Mouse (Mus musculus): ENCODE results near the gene Acap1. TPM values are rescaled to one million over a fixed set of nuclear protein-coding genes. Genes with fewer than 3 reads are reported as not detected.

Gene Acap1
- 100 to 1,000 TPM; 462 TPM for total RNA-seq (2023)

GRCm38 (mm10) chr11:69895291-69895690 is at the start of gene Acap1:
Gene Acap1 (minus strand): TSS chr11:69895539.

GRCm38 (mm10) chr11:69935137-69935879 is 40.0 kb upstream of the Acap1 start, which contains the start of gene Ybx2:
Gene Ybx2 (plus strand): TSS chr11:69935796.

GRCm38 (mm10) chr11:69921114-69922011 is 26.0 kb upstream of the Acap1 start, which contains the start of gene Eif5a:
Gene Eif5a (minus strand): TSS chr11:69921958.

GRCm38 (mm10) chr11:69913554-69914371 is 18.4 kb upstream of the Acap1 start, which contains the start of gene Gps2:
Gene Gps2 (plus strand): TSS chr11:69913888.

GRCm38 (mm10) chr11:69900471-69901405 is 5.4 kb upstream of the Acap1 start, which contains the start of the genes 2810408A11Rik and Neurl4:
Gene 2810408A11Rik (minus strand): TSS chr11:69900987.
Gene Neurl4 (plus strand): TSS chr11:69901072.

GRCm38 (mm10) chr11:69880853-69881603 is 14.3 kb downstream of the Acap1 start, which contains the start of gene Kctd11:
Gene Kctd11 (minus strand): TSS chr11:69881406.

GRCm38 (mm10) chr11:69877878-69878277 is 17.5 kb downstream of the Acap1 start, which contains the start of gene Tmem95:
Gene Tmem95 (minus strand): TSS chr11:69878018.

GRCm38 (mm10) chr11:69858113-69858998 is 37.0 kb downstream of the Acap1 start, which contains the start of gene Tnk1:
Gene Tnk1 (minus strand): TSS chr11:69858730.

GRCm38 (mm10) chr11:69846198-69846680 is 49.1 kb downstream of the Acap1 start, which contains the start of gene Plscr3:
Gene Plscr3 (plus strand): TSS chr11:69846376.

GRCm38 (mm10) chr11:69837952-69838713 is 57.2 kb downstream of the Acap1 start, which contains the start of gene Tmem256:
Gene Tmem256 (plus strand): TSS chr11:69838514.

GRCm38 (mm10) chr11:69837604-69837951 is 57.8 kb downstream of the Acap1 start, which contains the start of gene Nlgn2:
Gene Nlgn2 (minus strand): TSS chr11:69837784.

Other genes with a start within 250 kb of the Acap1 start
- gene Sox15, start 240.2 kb downstream of the Acap1 start, total RNA-seq (2023) = under 1 TPM; 0.71 to 0.90 TPM
- 10 to 100 TPM; 69.8 to 73.0 TPM for gene Mpdu1, start 232.9 kb downstream of the Acap1 start, total RNA-seq (2023)
- gene Cd68, start 229.4 kb downstream of the Acap1 start, total RNA-seq (2023) = 10 to 100 TPM; 13.1 to 17.2 TPM
- gene Eif4a1, start 223.1 kb downstream of the Acap1 start, total RNA-seq (2023) = 100 to 1,000 TPM; 875 to 923 TPM
- 100 to 1,000 TPM in 1 of 2 experiments, 10 to 100 TPM in 1; 99.8 to 112 TPM for gene Senp3, start 213.5 kb downstream of the Acap1 start, total RNA-seq (2023)
- not detected for gene Tnfsf13, start 209.8 kb downstream of the Acap1 start, total RNA-seq (2023)
- gene Tnfsf12, start 199.7 kb downstream of the Acap1 start, total RNA-seq (2023) = 1 to 10 TPM in 1 of 2 experiments, under 1 TPM in 1; 0.47 to 1.3 TPM
- gene Tnfsfm13, start 199.4 kb downstream of the Acap1 start, total RNA-seq (2023) = under 1 TPM in 1 of 2 experiments, not detected in 1; 0.36 TPM
- 100 to 1,000 TPM; 156 to 172 TPM for gene Polr2a, start 136.9 kb downstream of the Acap1 start, total RNA-seq (2023)
- not detected for gene Slc35g3, start 133.6 kb downstream of the Acap1 start, total RNA-seq (2023)
- 10 to 100 TPM; 46.9 to 48.0 TPM for gene Zbtb4, start 129.6 kb downstream of the Acap1 start, total RNA-seq (2023)
- 1 to 10 TPM; 3.7 to 4.6 TPM for gene Chrnb1, start 99.6 kb downstream of the Acap1 start, total RNA-seq (2023)
- gene Fgf11, start 93.7 kb downstream of the Acap1 start, total RNA-seq (2023) = not detected
- gene Tmem102, start 89.9 kb downstream of the Acap1 start, total RNA-seq (2023) = not detected
- gene Gm39566, start 80.2 kb downstream of the Acap1 start, total RNA-seq (2023) = not detected
- not detected for gene Spem2, start 77.1 kb downstream of the Acap1 start, total RNA-seq (2023)
- not detected for gene Spem1, start 73.4 kb downstream of the Acap1 start, total RNA-seq (2023)
- gene Nlgn2, start 57.8 kb downstream of the Acap1 start, total RNA-seq (2023) = 1 to 10 TPM in 1 of 2 experiments, under 1 TPM in 1; 0.95 to 1.3 TPM
- 10 to 100 TPM; 18.6 to 19.6 TPM for gene Tmem256, start 57.0 kb downstream of the Acap1 start, total RNA-seq (2023)
- 10 to 100 TPM; 13.7 to 17.8 TPM for gene Plscr3, start 49.2 kb downstream of the Acap1 start, total RNA-seq (2023)
- not detected for gene Tnk1, start 36.8 kb downstream of the Acap1 start, total RNA-seq (2023)
- not detected for gene Tmem95, start 17.5 kb downstream of the Acap1 start, total RNA-seq (2023)
- 1 to 10 TPM; 1.5 to 2.1 TPM for gene Kctd11, start 14.1 kb downstream of the Acap1 start, total RNA-seq (2023)
- 1 to 10 TPM; 3.5 to 3.6 TPM for gene 2810408A11Rik, start 5.4 kb upstream of the Acap1 start, total RNA-seq (2023)
- 10 to 100 TPM; 64.4 to 66.0 TPM for gene Neurl4, start 5.5 kb upstream of the Acap1 start, total RNA-seq (2023)
- gene Gps2, start 18.3 kb upstream of the Acap1 start, total RNA-seq (2023) = 100 to 1,000 TPM; 132 to 133 TPM
- gene Eif5a, start 26.4 kb upstream of the Acap1 start, total RNA-seq (2023) = 100 to 1,000 TPM; 389 to 417 TPM
- gene Ybx2, start 40.3 kb upstream of the Acap1 start, total RNA-seq (2023) = not detected
- gene Slc2a4, start 52.6 kb upstream of the Acap1 start, total RNA-seq (2023) = not detected
- not detected for gene Cldn7, start 69.2 kb upstream of the Acap1 start, total RNA-seq (2023)
- gene Ctdnep1, start 85.6 kb upstream of the Acap1 start, total RNA-seq (2023) = 100 to 1,000 TPM; 113 to 123 TPM
- 10 to 100 TPM; 36.1 to 48.5 TPM for gene Elp5, start 87.0 kb upstream of the Acap1 start, total RNA-seq (2023)
- 100 to 1,000 TPM; 182 to 187 TPM for gene Gabarap, start 95.6 kb upstream of the Acap1 start, total RNA-seq (2023)
- 10 to 100 TPM; 64.4 to 67.2 TPM for gene Phf23, start 100.2 kb upstream of the Acap1 start, total RNA-seq (2023)
- gene Dvl2, start 105.1 kb upstream of the Acap1 start, total RNA-seq (2023) = 10 to 100 TPM; 40.8 to 42.1 TPM
- 10 to 100 TPM; 62.0 to 75.3 TPM for gene Acadvl, start 119.9 kb upstream of the Acap1 start, total RNA-seq (2023)
- 10 to 100 TPM; 36.4 to 38.1 TPM for gene Dlg4, start 121.4 kb upstream of the Acap1 start, total RNA-seq (2023)
- gene Asgr1, start 158.5 kb upstream of the Acap1 start, total RNA-seq (2023) = not detected
- not detected for gene Asgr2, start 197.1 kb upstream of the Acap1 start, total RNA-seq (2023)
- not detected for gene Mgl2, start 234.8 kb upstream of the Acap1 start, total RNA-seq (2023)